Mouse (Mus musculus) left cerebral cortex, postnatal 25 days (tissue): ENCODE results near the gene Tmem203. TPM values are rescaled to one million over a fixed set of nuclear protein-coding genes. Genes with fewer than 3 reads are reported as not detected.
A peak's percentile ranks its signal among the peaks of the same experiment; 100 is the strongest.

ENCODE experiments used
- DNase-seq, 2 experiments: peaks; one replicate each; pipeline ENCODE4 v3.0.0; 2022; ENCODE audit warnings: low spot score in 2 of 2, mixed read lengths in 1 of 2
- intact Hi-C: fragments of 180-260 bp; cut with DNase I; formaldehyde crosslinking; loops from one replicate; pipeline ENCODE4 v1.15.1; 2025
- total RNA-seq, 2 experiments: library from RNA; stranded (reverse); gene quantifications; 2 replicates each; pipeline ENCODE4 v1.2.3; 2021

The Tmem203 gene
- total RNA-seq = 10 to 100 TPM; 32.8 to 37.3 TPM

DNA sequence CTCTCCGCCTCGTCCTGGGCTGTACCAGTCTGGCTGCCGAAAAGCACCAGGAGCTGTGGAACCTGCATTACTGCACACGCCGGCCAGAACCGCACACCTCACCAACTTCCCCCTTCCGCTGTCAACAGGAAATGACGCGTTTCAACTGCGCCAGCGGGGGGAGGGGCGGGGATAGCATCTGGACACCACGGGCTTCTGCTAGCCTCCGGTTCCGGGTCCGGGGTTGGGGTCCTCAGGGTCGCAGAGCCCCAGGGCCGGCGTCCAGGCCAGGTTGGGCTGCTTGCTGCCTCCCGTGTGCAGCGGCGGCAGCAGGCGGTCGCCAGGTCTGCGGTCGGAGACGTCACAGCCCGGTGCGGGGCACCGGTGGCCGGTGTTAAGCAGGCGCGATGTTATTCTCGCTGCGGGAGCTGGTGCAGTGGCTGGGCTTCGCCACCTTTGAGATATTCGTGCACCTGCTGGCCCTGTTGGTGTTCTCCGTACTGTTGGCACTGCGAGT is at the start of gene Tmem203:
TSS of gene Tmem203 (plus strand) at position 156 of the 496 bp plus-strand sequence.
- intact Hi-C loops = loop anchor here (2.0 to 5.0 kb wide), 2 partner anchors 31 to 63 kb away; partner anchors contain the start of gene Tubb4b
- peak; percentile 83 to 90 for DNase-seq

DNA sequence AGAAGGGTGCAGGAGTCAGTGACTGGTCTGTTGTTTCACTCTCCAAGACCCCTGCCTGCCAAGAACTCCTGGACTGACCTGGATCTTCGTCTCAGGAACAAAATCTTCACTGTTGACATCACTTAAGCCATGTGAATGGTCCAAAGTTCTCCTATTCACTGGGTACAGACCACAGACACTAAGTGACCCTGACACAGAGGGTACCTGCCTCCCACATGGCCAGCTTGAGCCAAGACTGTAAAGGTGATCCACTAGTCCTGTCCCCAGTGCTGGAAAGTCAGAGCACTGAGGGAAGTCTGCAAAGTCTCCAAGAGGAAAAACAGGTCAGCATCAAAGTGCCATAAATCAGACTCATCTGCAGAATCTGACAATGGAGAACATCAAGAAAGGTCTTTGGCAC is 47.6 kb upstream of the Tmem203 start:
- no peak for DNase-seq
- intact Hi-C loops = no loop called here

DNA sequence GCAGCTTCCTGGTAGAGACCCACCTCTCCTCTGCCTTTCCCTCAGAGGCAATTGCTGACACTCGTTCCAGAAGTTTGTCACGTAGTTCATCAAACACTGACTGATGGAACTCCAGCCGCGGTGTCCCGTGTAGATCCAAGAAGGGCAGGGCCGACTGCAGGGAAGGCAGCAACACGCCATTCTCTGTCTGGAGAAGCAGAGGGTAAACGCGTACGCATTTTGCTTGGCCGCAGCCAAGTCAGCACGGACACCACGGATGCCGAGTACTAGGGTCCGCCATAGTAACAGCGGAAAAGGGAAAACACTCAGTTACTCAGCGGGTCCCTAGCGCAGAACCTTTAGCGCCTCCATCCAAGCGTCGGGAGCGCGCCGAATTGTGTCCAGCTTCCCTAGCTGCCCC is 44.6 kb upstream of the Tmem203 start:
- no peak for DNase-seq
- intact Hi-C loops = loop anchor here (2.0 kb wide), 1 partner anchor 14 kb away; the partner anchor contains the start of gene Tubb4b

DNA sequence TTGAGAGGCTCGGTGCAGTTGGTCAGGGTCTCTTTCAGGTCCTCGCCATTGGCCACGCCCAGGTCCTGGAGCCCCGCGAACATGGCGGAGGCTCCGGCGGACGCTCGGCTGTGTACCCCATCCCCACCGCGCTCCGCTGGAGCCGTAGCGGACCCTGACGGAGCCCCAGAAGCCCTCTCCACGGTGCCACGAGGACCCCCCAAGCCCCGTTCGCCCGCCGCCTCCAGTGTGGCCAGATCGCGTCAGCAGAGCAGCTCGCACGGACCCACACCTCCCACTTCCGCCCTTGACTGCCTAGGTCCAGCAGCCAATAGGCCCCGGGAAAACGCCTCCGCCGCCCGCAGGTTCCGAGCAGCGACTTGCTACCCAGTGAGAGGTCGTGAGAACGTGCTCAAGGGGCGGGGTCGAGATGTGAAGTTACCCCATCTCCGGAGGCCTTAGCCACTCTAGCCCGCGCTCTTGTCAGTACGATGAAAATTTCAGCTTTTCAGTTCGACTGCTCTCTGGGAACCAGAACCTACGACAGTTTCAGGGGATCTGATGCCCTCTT is 44.0 kb upstream of the Tmem203 start, which contains the start of gene Nelfb:
TSS of gene Nelfb (minus strand) at position 369 of the 550 bp plus-strand sequence.
- intact Hi-C loops = loop anchor here (2.0 kb wide), 1 partner anchor 14 kb away; the partner anchor contains the start of gene Tubb4b

DNA sequence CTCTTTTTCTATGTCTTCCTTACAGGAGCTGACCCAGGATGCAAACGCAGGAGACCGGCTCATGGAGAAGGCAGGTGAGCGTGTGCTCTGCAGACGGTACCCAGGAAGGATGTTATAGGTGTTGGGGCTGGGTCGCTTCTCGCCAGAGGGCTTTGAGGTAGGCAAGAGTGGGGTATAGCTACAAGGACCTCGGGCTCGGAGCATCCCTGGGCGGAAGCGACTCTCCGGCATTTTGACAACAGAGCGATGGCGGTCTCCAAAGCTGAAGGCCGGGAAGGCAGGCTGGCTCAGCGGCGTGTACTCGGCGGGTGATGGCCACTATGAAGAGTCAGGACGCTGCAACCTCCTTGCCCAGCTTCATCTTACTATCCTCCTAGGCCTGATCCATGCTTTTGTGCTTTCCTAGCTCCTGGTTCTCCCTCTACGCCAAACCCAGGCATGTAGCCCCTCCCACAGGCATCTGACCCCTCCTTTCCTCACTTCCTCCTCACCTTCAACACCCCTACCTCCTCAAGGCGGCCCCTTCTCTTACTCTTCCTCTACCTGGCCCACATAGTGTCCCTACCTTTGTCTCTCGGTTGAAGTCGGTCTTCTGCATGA is 41.9 kb upstream of the Tmem203 start:
- DNase-seq = no peak

More for the DNA sequence above, 44.0 kb upstream of the Tmem203 start, which contains the start of gene Nelfb:
- peak; percentile 83 to 84 for DNase-seq

DNA sequence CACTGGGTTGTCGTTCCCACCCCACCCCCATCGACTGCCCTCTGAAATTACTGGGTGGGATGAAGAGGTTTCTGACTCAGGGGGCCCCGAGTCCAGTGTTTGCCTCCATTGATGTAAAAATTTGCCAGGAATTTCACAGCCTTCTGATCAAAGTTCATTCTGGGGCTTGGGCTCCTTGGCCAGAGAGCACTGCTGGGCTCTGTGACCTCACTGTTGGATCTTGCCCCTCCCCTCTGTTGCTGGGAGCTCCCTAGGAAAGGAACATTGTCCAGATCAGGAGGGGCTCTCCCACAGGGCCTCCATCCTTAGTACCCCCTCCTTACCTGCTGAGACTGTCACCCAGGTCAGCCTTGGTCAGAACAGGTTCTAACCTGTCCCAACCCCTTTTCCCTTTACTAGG is 40.8 kb upstream of the Tmem203 start, which contains the start of gene Stpg3:
TSS of gene Stpg3 (minus strand) at position 194 of the 400 bp plus-strand sequence.
- intact Hi-C loops = no loop called here
- DNase-seq = no peak

More for the DNA sequence above, 41.9 kb upstream of the Tmem203 start:
- intact Hi-C loops = no loop called here

DNA sequence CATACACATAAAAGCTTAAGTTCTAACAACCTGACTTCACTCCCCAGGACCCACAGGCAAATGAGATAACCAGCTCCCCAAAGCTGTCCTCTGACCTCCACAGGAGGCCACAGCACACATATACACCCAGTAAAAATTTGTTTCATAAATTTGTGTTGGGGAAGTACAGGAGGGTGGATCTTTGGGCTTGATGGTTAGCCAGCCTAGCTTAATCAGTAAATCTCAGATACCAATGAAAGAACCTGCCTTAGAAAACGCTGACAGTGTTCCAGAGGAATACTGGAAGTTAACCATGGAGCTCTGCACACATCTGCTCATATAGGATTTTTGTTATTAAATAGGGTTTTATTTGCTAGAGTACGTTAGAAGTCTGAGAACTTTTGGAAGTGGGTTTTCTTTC is 37.6 kb upstream of the Tmem203 start:
- intact Hi-C loops = no loop called here
- DNase-seq = no peak

DNA sequence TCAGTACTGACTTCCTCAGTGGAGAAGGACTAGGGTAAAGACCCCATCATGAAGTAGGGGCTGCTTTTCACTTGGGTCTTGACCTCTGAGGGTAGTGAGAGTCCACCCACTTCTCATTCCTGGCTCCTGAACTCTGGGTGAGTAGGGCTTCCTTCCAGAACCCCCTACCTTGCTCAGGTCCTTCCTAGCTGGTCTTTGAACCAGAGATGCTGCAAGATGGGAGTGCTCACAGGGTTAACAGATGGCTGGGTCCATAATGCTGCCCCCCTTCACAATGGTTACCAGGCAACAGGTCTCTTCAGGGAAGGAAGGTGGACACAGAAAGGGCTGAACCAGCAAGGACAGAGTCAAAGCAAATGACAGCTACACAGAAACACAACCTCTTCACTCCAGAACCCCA is 36.8 kb upstream of the Tmem203 start, which contains the start of gene Fam166a:
TSS of gene Fam166a (plus strand) at position 301 of the 400 bp plus-strand sequence.
- DNase-seq = no peak
- intact Hi-C loops = no loop called here

DNA sequence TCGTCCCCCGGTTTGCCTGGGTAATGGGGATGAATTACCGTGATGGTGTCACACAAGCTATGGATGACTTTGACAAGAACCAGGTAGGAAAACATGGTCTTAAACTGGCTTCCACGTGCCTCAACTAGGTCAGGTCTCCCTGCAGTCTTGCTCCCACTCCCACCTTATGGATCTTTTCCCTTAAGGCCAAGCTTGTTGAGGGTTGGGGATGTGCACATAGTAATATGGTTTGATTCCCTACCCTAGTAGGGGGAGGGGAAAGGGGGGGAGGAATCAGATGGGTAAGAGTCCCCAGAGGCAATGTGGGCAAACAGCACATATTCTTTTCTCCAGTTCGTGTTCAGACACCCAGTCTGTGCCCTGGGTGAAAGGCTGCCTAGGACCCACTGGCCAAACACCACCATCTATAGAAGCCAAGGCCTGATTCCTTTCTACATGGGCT is 33.9 kb upstream of the Tmem203 start:
- intact Hi-C loops = no loop called here
- DNase-seq = no peak

DNA sequence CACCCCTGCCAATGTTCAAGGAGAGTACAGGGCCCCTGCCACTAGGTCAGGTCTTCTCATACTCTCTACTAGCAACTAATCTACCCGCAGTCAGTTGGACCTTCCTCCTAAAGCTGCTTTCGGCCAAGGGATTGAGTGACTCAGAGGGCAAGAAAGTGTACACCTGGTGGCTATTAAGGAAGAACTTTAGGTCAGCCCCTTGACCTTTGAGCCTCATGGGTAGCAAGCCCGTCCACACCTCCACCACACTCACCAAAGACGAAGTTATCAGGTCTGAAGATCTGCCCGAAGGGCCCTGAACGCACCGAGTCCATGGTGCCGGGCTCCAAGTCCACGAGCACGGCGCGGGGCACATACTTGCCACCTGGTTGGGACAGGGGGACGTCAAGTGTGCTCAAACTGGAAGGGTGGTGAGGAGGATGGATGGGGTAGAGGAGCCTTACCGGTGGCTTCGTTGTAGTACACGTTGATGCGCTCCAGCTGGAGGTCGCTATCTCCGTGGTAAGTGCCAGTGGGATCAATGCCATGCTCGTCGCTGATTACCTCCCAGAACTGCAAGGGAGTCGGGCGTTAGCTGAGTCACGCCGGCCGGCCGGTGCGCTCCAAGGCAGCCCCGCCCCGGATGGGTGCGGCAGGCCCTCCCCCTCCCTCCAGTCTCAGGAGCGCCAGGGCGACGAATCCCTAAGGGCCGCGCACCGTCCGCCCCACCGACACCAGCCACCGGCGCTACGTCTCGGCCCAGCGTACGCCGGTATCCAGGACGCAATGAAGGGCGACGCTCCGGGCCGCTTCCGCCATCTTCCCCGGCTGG is 31.4 kb upstream of the Tmem203 start:
- peak; percentile 76 to 79 for DNase-seq
- intact Hi-C loops = loop anchor here (2.0 kb wide), 2 partner anchors 13 to 31 kb away; partner anchors contain the start of genes Nelfb and Tmem203

DNA sequence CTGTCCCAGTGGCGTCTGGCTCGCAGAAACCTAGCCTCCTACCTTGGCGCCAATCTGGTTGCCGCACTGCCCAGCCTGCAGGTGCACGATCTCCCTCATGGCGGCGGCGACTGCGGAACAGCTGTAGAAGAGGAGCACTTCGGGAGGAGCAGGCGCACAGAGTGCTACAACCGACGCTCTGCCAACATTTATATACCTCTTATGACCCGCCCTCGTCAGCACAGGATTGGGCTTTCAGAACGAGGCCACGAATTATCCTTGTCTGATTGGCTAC is 30.8 kb upstream of the Tmem203 start, which contains the start of gene Tubb4b:
TSS of gene Tubb4b (minus strand) at position 211 of the 274 bp plus-strand sequence.
- intact Hi-C loops = loop anchor here (2.0 kb wide), 2 partner anchors 14 to 30 kb away; partner anchors contain the start of genes Nelfb and Tmem203
- no peak for DNase-seq

DNA sequence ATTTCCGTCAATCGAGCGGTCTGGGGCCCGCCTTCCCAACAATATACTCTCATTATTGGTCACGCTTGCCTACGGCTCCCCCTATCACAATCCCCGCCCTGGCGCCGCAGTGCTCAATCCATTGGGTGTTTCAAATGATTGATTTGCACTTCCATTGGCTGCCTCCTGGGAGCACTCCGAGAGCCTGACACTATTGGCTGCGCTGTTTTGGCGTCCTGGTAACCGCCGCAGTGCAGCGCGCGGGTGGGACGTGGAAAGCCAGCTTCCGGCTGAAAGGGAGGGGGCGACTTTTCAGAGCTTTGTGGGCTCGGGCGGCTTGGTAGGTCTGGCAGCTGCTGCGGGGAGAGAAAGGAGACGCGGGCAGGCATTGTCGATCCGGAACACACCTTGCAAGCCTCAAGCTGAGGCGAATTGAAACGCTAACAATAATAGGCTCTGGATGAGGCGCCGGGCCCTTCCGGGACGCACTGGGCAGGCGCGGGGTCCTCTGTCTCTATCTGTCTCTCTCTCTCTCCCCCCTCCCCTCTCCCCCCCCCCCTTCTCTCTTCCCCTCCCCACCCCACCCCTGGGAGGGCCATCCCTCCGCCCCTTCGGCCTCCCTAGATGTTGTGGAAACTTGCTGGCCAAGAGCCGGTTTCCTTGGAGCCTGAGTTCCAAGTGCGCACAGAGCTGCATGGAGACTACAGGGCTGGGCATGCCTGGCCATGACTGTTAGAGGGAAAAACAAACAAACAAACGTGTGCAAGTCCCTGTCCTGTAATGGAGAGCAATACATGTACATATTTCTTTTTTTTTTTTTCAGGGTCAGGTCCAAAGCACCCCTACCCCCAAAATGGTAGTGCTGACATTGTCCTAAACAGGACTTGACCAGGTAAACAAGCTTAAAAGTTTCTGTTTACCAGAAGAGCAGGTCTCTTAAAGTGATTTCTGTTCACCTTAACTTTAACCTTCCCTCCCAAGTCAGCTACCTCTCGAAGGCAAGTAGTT is 30.2 kb upstream of the Tmem203 start:
- intact Hi-C loops = loop anchor here (2.0 kb wide), 2 partner anchors 14 to 30 kb away; partner anchors contain the start of genes Nelfb and Tmem203
- peak; percentile 98 to 100 for DNase-seq

DNA sequence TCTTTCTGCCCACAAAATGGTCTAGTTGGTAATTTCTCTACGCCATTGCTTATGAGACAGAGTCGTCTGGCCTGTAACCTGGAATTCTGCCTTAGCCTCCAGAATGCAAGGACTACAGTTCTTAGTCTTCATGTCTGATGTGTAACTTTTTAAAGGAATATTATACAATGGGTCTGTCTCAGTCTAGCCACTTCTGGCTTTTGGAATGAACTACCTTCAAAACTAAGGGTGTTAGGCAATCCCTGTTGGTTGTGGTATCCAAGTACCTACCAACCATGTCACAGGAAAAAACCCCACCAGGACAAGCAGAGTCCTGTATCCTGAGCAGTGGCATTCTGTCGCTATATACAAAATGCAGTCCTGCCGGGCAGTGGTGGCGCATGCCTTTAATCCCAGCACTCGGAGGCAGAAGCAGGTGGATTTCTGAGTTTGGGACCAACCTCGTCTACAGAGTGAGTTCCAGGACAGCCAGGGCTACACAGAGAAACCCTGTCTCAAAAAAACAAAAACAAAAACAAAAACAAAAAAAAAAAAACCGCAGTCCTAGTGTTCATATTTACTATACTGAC is 29.3 kb upstream of the Tmem203 start:
- intact Hi-C loops = loop anchor here (2.0 kb wide), 2 partner anchors 15 to 29 kb away; partner anchors contain the start of genes Nelfb and Tmem203
- DNase-seq = no peak

DNA sequence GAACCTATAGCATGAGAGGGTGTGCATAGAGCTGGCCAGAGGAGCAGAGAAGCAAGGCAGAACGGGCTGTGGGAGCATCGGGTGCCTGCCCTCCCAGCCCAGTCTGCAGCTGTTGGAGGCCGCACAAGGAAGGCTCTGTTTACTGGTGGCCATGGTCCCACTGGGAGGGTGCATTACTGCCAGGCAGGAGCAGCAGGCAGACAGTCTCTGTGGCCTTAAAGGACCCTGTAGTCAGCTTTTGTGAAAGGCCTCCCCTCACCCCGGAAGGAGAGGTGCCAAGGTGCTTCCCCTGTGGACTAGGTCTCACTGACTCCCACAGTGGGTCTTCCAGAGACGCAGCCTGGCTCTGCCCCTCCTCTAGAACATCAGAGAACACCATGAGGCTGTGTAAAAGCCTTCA is 28.4 kb upstream of the Tmem203 start:
- intact Hi-C loops = no loop called here
- peak; percentile 39 to 60 for DNase-seq

DNA sequence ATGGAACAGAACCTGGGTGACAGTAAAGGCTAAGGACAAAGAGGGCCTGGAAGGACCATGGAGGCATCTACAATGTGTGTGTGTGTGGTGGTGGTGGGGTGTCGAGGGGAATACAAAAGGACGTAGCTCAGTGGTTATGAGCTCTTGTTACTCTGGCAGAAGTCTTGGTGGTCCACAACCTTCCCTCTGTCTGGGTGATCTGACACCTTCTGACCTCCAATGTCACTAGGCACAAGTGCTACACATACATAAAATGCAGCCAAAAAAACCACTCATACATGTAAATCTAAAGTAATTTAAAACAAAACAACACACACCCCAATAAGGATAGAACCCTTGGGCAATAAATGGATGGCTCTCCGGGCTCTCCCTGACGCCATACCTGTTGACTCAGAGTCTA is 27.8 kb upstream of the Tmem203 start:
- intact Hi-C loops = no loop called here
- DNase-seq = no peak

DNA sequence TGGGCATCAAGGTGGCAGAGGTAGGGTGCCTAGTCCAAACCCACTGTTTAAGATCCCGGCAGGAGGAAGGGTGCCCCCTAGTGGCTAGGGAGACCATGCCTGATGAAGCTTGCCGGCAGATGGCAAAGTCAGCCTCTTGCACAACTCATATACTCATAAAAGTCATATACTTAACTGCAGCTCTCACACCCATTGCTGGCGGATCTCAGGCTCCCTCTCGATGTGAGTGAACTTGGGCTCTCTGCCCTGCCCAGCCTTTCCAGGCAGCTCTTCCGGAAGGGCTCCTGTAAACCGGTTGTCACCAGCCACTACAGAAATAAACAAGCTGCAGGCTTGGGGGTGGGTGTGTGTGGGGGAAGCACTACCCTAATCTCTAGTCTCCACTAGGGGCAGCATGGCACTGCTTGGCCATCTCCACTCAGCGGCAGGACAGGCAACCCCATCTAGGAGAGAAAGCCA is 26.8 kb upstream of the Tmem203 start:
- intact Hi-C loops = loop anchor here (1.0 kb wide), 1 partner anchor 35 kb away; no protein-coding TSS in a partner anchor
- peak; percentile 84 to 92 for DNase-seq

DNA sequence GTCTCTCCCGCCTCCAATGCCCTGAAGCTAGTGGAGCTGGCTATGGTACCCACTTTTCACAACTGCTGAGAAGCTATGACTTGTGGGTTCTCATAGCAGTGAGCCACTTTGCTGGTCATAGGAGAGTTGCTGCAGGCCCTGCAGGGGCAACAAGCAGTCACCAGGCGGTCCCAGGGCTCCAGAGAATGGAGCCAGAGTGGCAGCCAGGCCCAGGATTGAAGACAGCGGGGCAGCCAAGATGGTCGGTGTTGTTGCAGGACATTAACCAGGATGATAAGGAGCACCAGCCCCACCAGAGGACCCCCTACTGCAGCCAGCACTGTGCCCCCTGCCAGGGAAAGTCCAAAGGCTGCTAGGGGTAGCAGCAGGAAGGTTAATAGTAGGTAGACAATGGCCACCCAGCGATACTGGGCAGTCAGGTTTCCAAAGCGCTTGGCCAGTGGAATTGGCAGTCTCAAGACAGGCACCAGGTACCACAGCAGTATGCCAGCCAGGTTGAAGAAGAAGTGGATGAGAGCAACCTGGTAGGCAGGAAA is 26.2 kb upstream of the Tmem203 start:
- intact Hi-C loops = loop anchor here (1.0 kb wide), 1 partner anchor 36 kb away; no protein-coding TSS in a partner anchor
- no peak for DNase-seq

DNA sequence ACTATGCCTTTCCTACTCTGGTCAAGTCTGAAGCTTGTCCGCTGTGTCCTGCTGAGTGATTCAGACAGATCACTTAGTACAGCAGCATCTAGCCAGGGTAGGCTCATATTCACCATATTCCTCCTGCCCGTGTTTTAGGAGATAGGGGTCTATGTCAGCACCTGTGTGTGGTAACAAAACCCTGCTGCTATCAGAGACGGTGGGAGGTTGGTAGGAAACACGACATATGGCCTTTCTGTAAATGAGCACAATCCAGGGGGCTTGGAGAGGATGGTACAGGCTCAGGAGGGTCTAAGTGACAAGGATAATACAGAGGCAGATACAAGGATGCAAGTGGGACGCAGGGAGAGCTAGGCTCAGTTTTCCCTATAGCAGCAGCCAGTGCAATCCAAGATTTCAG is 25.7 kb upstream of the Tmem203 start:
- intact Hi-C loops = no loop called here

More for the DNA sequence above, 25.7 kb upstream of the Tmem203 start:
- DNase-seq = no peak
